Mouse (Mus musculus) hindbrain, embryonic 14.5 days (tissue): ENCODE measurements around the gene Rogdi. TPM values are rescaled to one million over a fixed set of nuclear protein-coding genes. Genes with fewer than 3 reads are reported as not detected.

ENCODE experiments used
- ATAC-seq: fragments of 200-750 bp; cut with Nextera tagmentation; 2 replicates; pipeline ENCODE4 v1.8.0; 2017; ENCODE audit warnings: moderate number of reproducible peaks, mild to moderate bottlenecking, moderate TSS enrichment, moderate library complexity; ENCODE audit not compliant: low FRiP score
- DNase-seq: peaks from one replicate; pipeline ENCODE4 v3.0.0-alpha.2; 2015; ENCODE audit warnings: low spot score
- H3K27ac ChIP-seq: fragments of 300-500 bp; sonication (generic); 2 replicates; pipeline ENCODE4 v1.5.1; 2014; ENCODE audit warnings: mild to moderate bottlenecking, moderate library complexity
- H3K27me3 ChIP-seq: fragments of 300-500 bp; sonication (generic); 2 replicates; pipeline ENCODE4 v1.6.1; 2014; ENCODE audit warnings: mild to moderate bottlenecking, low read length, mixed read lengths; ENCODE audit not compliant: control insufficient read depth, insufficient read depth
- H3K36me3 ChIP-seq: fragments of 300-500 bp; sonication (generic); replicated peaks from 2 replicates; pipeline ENCODE4 v1.6.1; 2014; ENCODE audit not compliant: control insufficient read depth, insufficient read depth
- H3K4me1 ChIP-seq: fragments of 300-500 bp; sonication (generic); replicated peaks from 2 replicates; pipeline ENCODE4 v1.6.1; 2014; ENCODE audit warnings: antibody characterized with exemption, low read length, mixed read lengths; ENCODE audit not compliant: control insufficient read depth, insufficient read depth
- H3K4me2 ChIP-seq: fragments of 300-500 bp; sonication (generic); replicated peaks from 2 replicates; pipeline ENCODE4 v1.6.1; 2014; ENCODE audit warnings: mild to moderate bottlenecking, moderate library complexity
- H3K4me3 ChIP-seq: fragments of 300-500 bp; sonication (generic); replicated peaks from 2 replicates; pipeline ENCODE4 v1.5.1; 2014; ENCODE audit warnings: mild to moderate bottlenecking, low read length
- H3K9ac ChIP-seq: fragments of 300-500 bp; sonication (generic); 2 replicates; pipeline ENCODE4 v1.6.1; 2014
- H3K9me3 ChIP-seq: fragments of 300-500 bp; sonication (generic); 2 replicates; pipeline ENCODE4 v1.6.1; 2016; ENCODE audit warnings: low read length; ENCODE audit not compliant: control insufficient read depth
- WGBS: fragments of 180-500 bp; shearing (Covaris S2); extraction: QIAGEN DNeasy Blood & Tissue Kit; methylation state at CpG from one replicate; pipeline ENCODE4 v1.1.7; 2014; 5-methylcytosine and 5-hydroxymethylcytosine counted together
- polyA plus RNA-seq: library from polyadenylated mRNA; unstranded; fragments of >200 nt; fragmentation: Nextera tagmentation; extraction: Ambion mirVana; gene quantifications from 2 replicates; pipeline ENCODE4 v1.2.1, GENCODE M21; 2014

The Rogdi gene
- polyA plus RNA-seq: 147 and 154 TPM in 2 replicates

- H3K36me3 ChIP-seq: peaks cover 47% of the 10 kb centered on the region
- peak within 1 kb of the TSS; percentile 79 for H3K27ac ChIP-seq
- H3K9me3 ChIP-seq: no peaks in the 10 kb centered on the region
- DNase-seq (peak; percentile 99), ATAC-seq (peak; percentile 99)
- H3K27me3 ChIP-seq: no peaks in the 10 kb centered on the region
- H3K4me1 ChIP-seq: peaks cover 7% of the 10 kb centered on the region; the same call in 1 of the 2 replicates
- H3K9ac ChIP-seq: peak within 1 kb of the TSS; percentile 65
- WGBS: under 1% methylated on average over 62 of the region's 63 CpGs
- peak within 1 kb of the TSS; percentile 55 for H3K4me3 ChIP-seq
- peak within 1 kb of the TSS; percentile 64 for H3K4me2 ChIP-seq
Observed at GRCm38 (mm10) chr16:5013054-5013838, at the start of gene Rogdi. Gene Rogdi (minus strand): TSS chr16:5013553.

- no peak for DNase-seq
Observed at GRCm38 (mm10) chr16:5058114-5058513, 44.8 kb upstream of the Rogdi start.

GRCm38 (mm10) chr16:5050251-5051110, 37.1 kb upstream of the Rogdi start:
- peak overlapping the region; percentile 80 for H3K9ac ChIP-seq
- peak overlapping the region; percentile 95 for H3K4me2 ChIP-seq
- H3K27ac ChIP-seq: peak overlapping the region; percentile 96
- peak overlapping the region; percentile 95 for H3K4me3 ChIP-seq
- no peaks in the 10 kb centered on the region for H3K27me3 ChIP-seq
- no peaks in the 10 kb centered on the region for H3K9me3 ChIP-seq
- peak; percentile 70 for ATAC-seq
- WGBS: under 1% methylated on average over 72 of the region's 78 CpGs
- H3K4me1 ChIP-seq: peaks cover 35% of the 10 kb centered on the region
- peak; percentile 50 for DNase-seq
- H3K36me3 ChIP-seq: peaks cover 47% of the 10 kb centered on the region

More at GRCm38 (mm10) chr16:5058114-5058513, 44.8 kb upstream of the Rogdi start:
- Histone ChIP-seq H3K27ac (no peak overlapping the region), H3K4me1 (no peaks in the 10 kb centered on the region), H3K36me3 (peaks cover 76% of the 10 kb centered on the region), H3K9me3 (no peaks in the 10 kb centered on the region), H3K4me2 (no peak overlapping the region), H3K4me3 (no peak overlapping the region), H3K27me3 (no peaks in the 10 kb centered on the region), H3K9ac (no peak overlapping the region)
- 82% methylated on average over 1 of the region's 1 CpGs for WGBS
- ATAC-seq: no peak

- Histone ChIP-seq H3K9me3 (no peaks in the 10 kb centered on the region), H3K27ac (peak within 1 kb of the TSS; percentile 96), H3K27me3 (no peaks in the 10 kb centered on the region), H3K4me2 (peak within 1 kb of the TSS; percentile 95), H3K4me3 (peak within 1 kb of the TSS; percentile 95), H3K9ac (peak within 1 kb of the TSS; percentile 94), H3K36me3 (peaks cover 47% of the 10 kb centered on the region), H3K4me1 (peaks cover 35% of the 10 kb centered on the region)
- ATAC-seq: peak; percentile 100
- DNase-seq: peak; percentile 99
- WGBS: under 1% methylated on average over 46 of the region's 56 CpGs
Observed at GRCm38 (mm10) chr16:5049774-5050234, 36.5 kb upstream of the Rogdi start, which contains the start of the genes Glyr1 and Ubn1. Gene Glyr1 (minus strand): TSS chr16:5049863. Gene Ubn1 (plus strand): TSS chr16:5050057.

GRCm38 (mm10) chr16:5049182-5049773, 35.9 kb upstream of the Rogdi start:
- peaks cover 35% of the 10 kb centered on the region for H3K4me1 ChIP-seq
- ATAC-seq: peak; percentile 41
- H3K36me3 ChIP-seq: peaks cover 52% of the 10 kb centered on the region
- H3K4me3 ChIP-seq: peak overlapping the region; percentile 95
- H3K4me2 ChIP-seq: peak overlapping the region; percentile 82
- under 1% methylated on average over 38 of the region's 38 CpGs for WGBS
- H3K27me3 ChIP-seq: no peaks in the 10 kb centered on the region
- peak overlapping the region; percentile 94 for H3K9ac ChIP-seq
- peak overlapping the region; percentile 90 for H3K27ac ChIP-seq
- H3K9me3 ChIP-seq: no peaks in the 10 kb centered on the region
- no peak for DNase-seq

GRCm38 (mm10) chr16:5045322-5045721, 32.0 kb upstream of the Rogdi start:
- no peak overlapping the region for H3K9ac ChIP-seq
- DNase-seq (no peak), ATAC-seq (no peak)
- H3K4me1 ChIP-seq: peaks cover 18% of the 10 kb centered on the region
- H3K9me3 ChIP-seq: no peaks in the 10 kb centered on the region
- WGBS: 100% methylated on average over 3 of the region's 3 CpGs
- no peaks in the 10 kb centered on the region for H3K27me3 ChIP-seq
- H3K36me3 ChIP-seq: peaks cover 75% of the 10 kb centered on the region
- H3K27ac ChIP-seq: no peak overlapping the region
- no peak overlapping the region for H3K4me2 ChIP-seq
- no peak overlapping the region for H3K4me3 ChIP-seq

- 73% methylated on average over 5 of the region's 5 CpGs for WGBS
- Histone ChIP-seq H3K4me3 (no peak overlapping the region), H3K9me3 (no peaks in the 10 kb centered on the region), H3K9ac (no peak overlapping the region), H3K27ac (no peak overlapping the region), H3K27me3 (no peaks in the 10 kb centered on the region), H3K36me3 (peaks cover 97% of the 10 kb centered on the region), H3K4me2 (no peak overlapping the region), H3K4me1 (no peaks in the 10 kb centered on the region)
- DNase-seq (no peak), ATAC-seq (no peak)
Observed at GRCm38 (mm10) chr16:5036649-5037234, 23.4 kb upstream of the Rogdi start.

- no peaks in the 10 kb centered on the region for H3K27me3 ChIP-seq
- H3K27ac ChIP-seq: no peak overlapping the region
- H3K4me3 ChIP-seq: no peak overlapping the region
- DNase-seq (no peak), ATAC-seq (no peak)
- H3K9me3 ChIP-seq: no peaks in the 10 kb centered on the region
- H3K36me3 ChIP-seq: peaks cover 97% of the 10 kb centered on the region
- H3K4me1 ChIP-seq: no peaks in the 10 kb centered on the region
- 99% methylated on average over 3 of the region's 3 CpGs for WGBS
- no peak overlapping the region for H3K9ac ChIP-seq
- H3K4me2 ChIP-seq: no peak overlapping the region
Observed at GRCm38 (mm10) chr16:5035591-5035990, 22.2 kb upstream of the Rogdi start.
